Mouse (Mus musculus) gastrocnemius, postnatal 4 days (tissue): ENCODE results near the gene Grcc10. TPM values are rescaled to one million over a fixed set of nuclear protein-coding genes. Genes with fewer than 3 reads are reported as not detected.

Source experiments
- DNase-seq, 2 experiments: peaks; one replicate each; pipeline ENCODE4 v3.0.0; 2021 to 2022; ENCODE audit warnings: low spot score in 2 of 2, mixed read lengths in 2 of 2
- total RNA-seq, 2 experiments: library from RNA; stranded (reverse); gene quantifications; 2 replicates each; pipeline ENCODE4 v1.2.3; 2021

The Grcc10 gene
- total RNA-seq, 2 experiments from 2014 or later, result 177 to 209 TPM

- DNase-seq, result no peak
Observed at GRCm38 (mm10) chr6:124737040-124737439, 4.1 kb downstream of the Grcc10 start.

GRCm38 (mm10) chr6:124734417-124734816 lies 6.8 kb downstream of the Grcc10 start:
- DNase-seq, result no peak

GRCm38 (mm10) chr6:124732476-124733370 lies 8.5 kb downstream of the Grcc10 start:
- DNase-seq, result no peak

- no peak for DNase-seq
Observed at GRCm38 (mm10) chr6:124731038-124731437, 10.1 kb downstream of the Grcc10 start.

- DNase-seq, result no peak
Observed at GRCm38 (mm10) chr6:124729850-124730705, 11.1 kb downstream of the Grcc10 start.

GRCm38 (mm10) chr6:124728621-124729020 lies 12.6 kb downstream of the Grcc10 start:
- DNase-seq, result no peak

- no peak for DNase-seq
Observed at GRCm38 (mm10) chr6:124724472-124724871, 16.7 kb downstream of the Grcc10 start.

GRCm38 (mm10) chr6:124723541-124723940 lies 17.6 kb downstream of the Grcc10 start:
- no peak for DNase-seq

- DNase-seq, result no peak
Observed at GRCm38 (mm10) chr6:124722876-124723473, 18.2 kb downstream of the Grcc10 start.

GRCm38 (mm10) chr6:124720904-124721303 lies 20.3 kb downstream of the Grcc10 start:
- DNase-seq, result no peak

GRCm38 (mm10) chr6:124719354-124719978 lies 21.7 kb downstream of the Grcc10 start:
- DNase-seq, result no peak

- no peak for DNase-seq
Observed at GRCm38 (mm10) chr6:124718703-124719102, 22.5 kb downstream of the Grcc10 start.

- no peak for DNase-seq
Observed at GRCm38 (mm10) chr6:124717968-124718367, 23.2 kb downstream of the Grcc10 start.

- no peak for DNase-seq
Observed at GRCm38 (mm10) chr6:124716864-124717490, 24.2 kb downstream of the Grcc10 start.

GRCm38 (mm10) chr6:124712918-124713317 lies 28.3 kb downstream of the Grcc10 start:
- DNase-seq, result no peak

GRCm38 (mm10) chr6:124711824-124712782 lies 29.1 kb downstream of the Grcc10 start, which contains the start of the genes Emg1 and Phb2:
TSS of gene Emg1 (minus strand) at chr6:124712178.
TSS of gene Phb2 (plus strand) at chr6:124712336.
- peak; percentile 94 to 98 for DNase-seq

GRCm38 (mm10) chr6:124708289-124708889 lies 32.8 kb downstream of the Grcc10 start:
- no peak for DNase-seq

GRCm38 (mm10) chr6:124706061-124706627 lies 35.0 kb downstream of the Grcc10 start:
- DNase-seq, result no peak
